Mouse (Mus musculus): ENCODE data around the gene Rcn3. TPM values are rescaled to one million over a fixed set of nuclear protein-coding genes. Genes with fewer than 3 reads are reported as not detected.

Rcn3 gene
- total and polyA plus RNA-seq, 3 experiments: 16.0 to 43.0 TPM; not detected in 1

DNA sequence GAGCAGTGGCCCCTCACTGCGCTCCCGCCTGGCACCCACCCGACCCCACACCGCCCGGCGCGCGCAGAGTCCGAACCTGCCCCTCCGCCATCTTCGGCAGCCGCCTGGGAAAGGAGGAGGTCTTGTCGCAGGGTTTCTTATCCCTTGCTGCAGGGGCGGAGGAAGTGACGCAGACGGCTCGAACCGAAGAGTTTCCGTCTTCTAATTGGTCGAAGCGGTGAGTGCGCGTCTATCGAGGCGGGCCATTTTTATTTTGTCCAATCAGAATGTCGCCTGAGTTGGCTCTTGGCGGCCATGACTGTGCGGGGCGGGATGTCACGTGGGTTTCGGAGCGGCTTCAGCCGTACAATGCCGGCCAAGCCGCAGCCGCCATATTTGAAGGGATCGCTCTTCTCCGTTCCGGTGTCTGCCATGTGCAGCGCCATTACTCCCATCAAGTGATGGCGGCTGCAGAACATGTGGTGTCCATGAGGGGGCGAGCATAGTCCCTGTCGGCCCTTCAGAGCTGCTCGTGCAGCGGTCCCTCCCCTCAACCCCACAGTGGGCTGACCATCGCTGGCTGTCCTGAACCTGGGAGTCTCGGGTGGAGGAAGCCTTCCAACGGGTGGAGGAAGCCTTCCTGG, 36.7 kb upstream of the Rcn3 start, which contains the start of gene Rpl13a (continued):
- TF ChIP-seq KAT2A (conservative IDR thresholded peaks at IDR 0.05; ENCODE audit: low read depth, low read length) (no peak), JUND (IDR thresholded peaks at IDR 0.05; ENCODE audit: low read depth, low read length) (no peak), SIN3A (IDR thresholded peaks at IDR 0.05; ENCODE audit: low read length) (no peak), ZMIZ1 (IDR thresholded peaks at IDR 0.05; ENCODE audit: low read depth, low read length) (no peak), GATA1 (IDR thresholded peaks at IDR 0.05; ENCODE audit: low read depth, low read length) (no peak), GABPA (IDR thresholded peaks at IDR 0.05; ENCODE audit: low read depth, low read length) (no peak), MYB (IDR thresholded peaks at IDR 0.05; ENCODE audit: low read depth, low read length) (no peak), POLR2AphosphoS5 (IDR thresholded peaks at IDR 0.05; ENCODE audit: borderline replicate concordance, low read depth, low read length) (peak; percentile 20), ZNF384 (IDR thresholded peaks at IDR 0.05; ENCODE audit: low read depth, low read length) (no peak), MYC (IDR thresholded peaks at IDR 0.05; ENCODE audit: low read depth, low read length) (no peak), NELFE (IDR thresholded peaks at IDR 0.05; ENCODE audit: low read depth, low read length) (no peak), HCFC1 (IDR thresholded peaks at IDR 0.05; ENCODE audit: low read depth, low read length) (no peak), MEF2A (IDR thresholded peaks at IDR 0.05; ENCODE audit: extremely low read depth, insufficient replicate concordance, low read depth, low read length, poor library complexity, severe bottlenecking) (no peak)

DNA sequence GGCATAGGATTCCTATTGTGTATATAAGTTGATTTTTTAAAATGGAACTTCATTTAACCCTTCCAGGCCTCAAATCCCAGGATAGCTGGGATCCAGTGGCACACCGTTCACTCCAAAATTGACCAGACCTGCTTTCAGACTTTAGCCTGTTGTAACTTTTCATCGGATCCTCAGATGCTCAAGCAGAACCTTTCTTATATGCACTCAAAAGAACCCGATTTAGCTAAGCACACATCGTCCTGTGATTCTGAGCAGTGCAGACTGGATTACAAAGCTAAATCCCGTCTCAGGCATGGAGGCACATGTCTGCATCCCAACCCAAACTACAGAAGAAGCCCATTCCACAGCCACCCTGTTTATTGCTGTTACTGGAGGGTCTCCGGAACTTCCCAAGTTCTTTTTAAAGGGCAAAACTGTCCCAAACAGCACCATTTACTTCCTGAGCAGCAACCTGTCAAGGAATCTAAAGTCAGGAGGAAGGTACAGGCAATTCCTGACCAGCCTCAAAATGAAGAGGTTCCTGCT, 35.7 kb upstream of the Rcn3 start:
- peak; percentile 51 for DNase-seq (ENCODE audit: low read depth, low spot score)
- peak overlapping the region; percentile 87 to 91 for H3K4me3 ChIP-seq (ENCODE audit: control insufficient read depth in 1 of 2, insufficient read depth in 1 of 2, low read depth in 2 of 2, low read length in 2 of 2)
- H3K27ac ChIP-seq (ENCODE audit: control insufficient read depth, low read depth, low read length): peak overlapping the region; percentile 93
- no peaks in the 10 kb centered on the region for H3K27me3 ChIP-seq (ENCODE audit: control insufficient read depth in 1 of 2, insufficient read depth in 2 of 2, low read length in 2 of 2)
- peak overlapping the region; percentile 97 for H3K9ac ChIP-seq (ENCODE audit: control insufficient read depth, low read depth, low read length, poor library complexity, severe bottlenecking)
- H3K36me3 ChIP-seq (ENCODE audit: control insufficient read depth in 1 of 2, insufficient read depth in 2 of 2, low read length in 2 of 2): peaks cover 12% of the 10 kb centered on the region in 2 experiments
- TF ChIP-seq POLR2A (IDR thresholded peaks at IDR 0.05; ENCODE audit: control insufficient read depth in 1 of 2, insufficient read depth in 1 of 2, low read depth in 1 of 2, low read length in 2 of 2, poor library complexity in 1 of 2) (peak; percentile 2 to 15; a peak in 1 of 4 replicates), SMC3 (IDR thresholded peaks at IDR 0.05; ENCODE audit: low read depth, low read length) (no peak)
- no peaks in the 10 kb centered on the region for H3K9me3 ChIP-seq (replicated peaks; ENCODE audit: insufficient read depth, low read length)
- H3K79me2 ChIP-seq (ENCODE audit: control insufficient read depth, insufficient read depth, low read length, poor library complexity): peaks cover 58% of the 10 kb centered on the region
- H3K4me1 ChIP-seq (ENCODE audit: control insufficient read depth in 1 of 2, insufficient read depth in 2 of 2, low read length in 2 of 2): peaks cover 0 to 9% of the 10 kb centered on the region in 2 experiments; a peak in 2 of 4 replicates

DNA sequence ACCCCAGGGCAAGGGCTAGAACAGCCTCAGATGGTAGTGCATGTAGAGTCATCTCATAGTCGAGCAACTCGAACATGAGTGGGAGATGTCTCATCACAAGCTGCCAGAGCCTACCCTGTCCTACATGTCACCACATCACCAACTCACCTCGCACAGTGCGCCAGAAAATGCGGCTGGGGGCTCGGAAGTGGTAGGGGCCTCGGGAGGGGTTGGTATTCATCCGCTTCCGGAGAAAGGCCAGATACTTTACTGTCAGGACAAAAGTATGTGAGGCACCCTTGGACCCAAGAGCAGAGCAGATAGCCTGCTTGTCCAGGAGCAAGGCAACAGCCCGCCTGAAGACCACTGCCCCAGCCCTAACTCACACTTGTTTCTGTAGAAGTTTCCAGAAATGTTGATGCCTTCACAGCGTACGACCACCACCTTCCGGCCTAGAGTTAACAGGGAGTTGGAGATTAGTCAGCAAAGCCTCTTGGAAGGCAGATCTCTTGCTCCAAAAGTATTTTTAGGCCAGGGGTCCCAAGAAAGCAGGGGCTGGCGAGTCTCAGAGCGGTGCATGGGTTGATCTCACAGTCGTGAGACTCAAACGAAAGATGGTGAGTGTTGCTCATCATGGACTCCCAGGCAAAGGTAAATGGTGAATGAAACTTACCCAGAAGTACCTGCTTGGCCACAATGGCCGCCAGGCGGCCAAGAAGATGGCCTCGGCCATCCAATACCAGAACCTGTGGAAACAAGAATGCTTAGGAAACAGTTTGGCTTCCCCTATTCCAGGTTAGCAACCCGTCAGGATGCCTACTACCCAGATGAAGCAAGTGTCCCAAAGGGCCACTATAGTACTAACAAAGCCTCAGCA, 35.1 kb upstream of the Rcn3 start:
- DNase-seq (ENCODE audit: low read depth, low spot score): peak; percentile 57
- Histone ChIP-seq H3K27me3 (ENCODE audit: control insufficient read depth in 1 of 2, insufficient read depth in 2 of 2, low read length in 2 of 2) (no peaks in the 10 kb centered on the region), H3K4me1 (ENCODE audit: control insufficient read depth in 1 of 2, insufficient read depth in 2 of 2, low read length in 2 of 2) (peaks cover 0 to 13% of the 10 kb centered on the region in 2 experiments; a peak in 2 of 4 replicates), H3K9me3 (replicated peaks; ENCODE audit: insufficient read depth, low read length) (no peaks in the 10 kb centered on the region), H3K36me3 (ENCODE audit: control insufficient read depth in 1 of 2, insufficient read depth in 2 of 2, low read length in 2 of 2) (peaks cover 14 to 18% of the 10 kb centered on the region in 2 experiments), H3K4me3 (ENCODE audit: control insufficient read depth in 1 of 2, insufficient read depth in 1 of 2, low read depth in 2 of 2, low read length in 2 of 2) (peak overlapping the region; percentile 87 to 91), H3K9ac (ENCODE audit: control insufficient read depth, low read depth, low read length, poor library complexity, severe bottlenecking) (peak overlapping the region; percentile 97), H3K79me2 (ENCODE audit: control insufficient read depth, insufficient read depth, low read length, poor library complexity) (peaks cover 64% of the 10 kb centered on the region), H3K27ac (ENCODE audit: control insufficient read depth, low read depth, low read length) (peak overlapping the region; percentile 93)
- TF ChIP-seq CTCF (IDR thresholded peaks at IDR 0.05 in 2 of 3, conservative IDR thresholded peaks at IDR 0.05 in 1 of 3; ENCODE audit: control insufficient read depth in 1 of 3, insufficient read depth in 1 of 3, low read depth in 2 of 3, low read length in 3 of 3, poor library complexity in 1 of 3, severe bottlenecking in 1 of 3) (peak in 1 of 3 experiments; percentile 23; a peak in 1 of 6 replicates), ZKSCAN1 (IDR thresholded peaks at IDR 0.05; ENCODE audit: low read depth, low read length) (no peak), POLR2A (IDR thresholded peaks at IDR 0.05; ENCODE audit: control insufficient read depth in 1 of 2, insufficient read depth in 1 of 2, low read depth in 1 of 2, low read length in 2 of 2, poor library complexity in 1 of 2) (peak in 1 of 2 experiments; percentile 50; a peak in 1 of 4 replicates)

All from MEL (cell line).